ENCODE assay signal across 18 mouse cellular contexts in genomic region chr12:108579156-108579871, GRCm38 (mm10). TPM values are rescaled to one million over a fixed set of nuclear protein-coding genes. Genes with fewer than 3 reads are reported as not detected.
A peak's percentile ranks its signal among the peaks of the same experiment; 100 is the strongest.
DNase-seq lines count a peak whose midpoint lies in the region.
"Had no signal": no experiment of that assay in that cellular context is flagged by ENCODE, and none has a peak within 500 bp of the region (broad histone marks: within the 10 kb centered on the region; RNA-seq: fewer than 3 reads in every experiment).

No protein-coding gene starts in this region.

- WGBS in midbrain, embryonic 10.5 days, result 88% methylated on average over 7 of the region's 7 CpGs

- H3K4me3 ChIP-seq in midbrain, embryonic 10.5 days, result no peak overlapping the region
- H3K4me3 ChIP-seq: embryonic facial prominence, embryonic 10.5 days; forebrain, embryonic 13.5 days; gastrocnemius, adult 2 months had no signal

- peaks cover 61% of the 10 kb centered on the region for H3K36me3 ChIP-seq in midbrain, embryonic 10.5 days
- H3K36me3 ChIP-seq: G1E had no signal

- peak; percentile 62 for DNase-seq in left cerebral cortex, adult 11 months (ENCODE audit: low spot score)
- no peak for DNase-seq in left cerebral cortex, postnatal 10 days (ENCODE audit: extremely low spot score in 1 of 2, low spot score in 2 of 2)
- peak; percentile 52 for DNase-seq in Muller cell, postnatal 12 days (ENCODE audit: inconsistent ontology term)
- peak; percentile 12 to 29 for DNase-seq in adrenal gland, postnatal 36 days
- DNase-seq in left cerebral cortex, postnatal 36 days (ENCODE audit: low spot score in 2 of 2), result peak; percentile 51 to 76
- DNase-seq in liver, result no peak
- DNase-seq in midbrain, embryonic 10.5 days (ENCODE audit: low spot score), result no peak
- DNase-seq: cerebellum, postnatal 36 days; gastrocnemius, adult 2 months; heart, adult 18-20 months; kidney, adult 2 months; kidney, postnatal 25 days; lung, adult 2 months; lung, postnatal 36 days; spleen, adult 18-20 months had no signal

- intact Hi-C loops in left cerebral cortex, postnatal 10 days (cut with DNase I), result no loop called here
- intact Hi-C loops in left cerebral cortex, postnatal 36 days (cut with DNase I), result no loop called here

- H3K27ac ChIP-seq in midbrain, embryonic 10.5 days (replicated peaks), result no peak overlapping the region
- H3K27ac ChIP-seq: embryonic facial prominence, embryonic 10.5 days; forebrain, embryonic 13.5 days; gastrocnemius, adult 2 months had no signal

- H3K27me3 ChIP-seq in midbrain, embryonic 10.5 days (ENCODE audit: low read depth, poor library complexity, severe bottlenecking), result no peaks in the 10 kb centered on the region
- H3K27me3 ChIP-seq: forebrain, embryonic 13.5 days had no signal

- H3K4me1 ChIP-seq in midbrain, embryonic 10.5 days, result no peaks in the 10 kb centered on the region
- H3K4me1 ChIP-seq: forebrain, embryonic 13.5 days had no signal

- H3K9me3 ChIP-seq in midbrain, embryonic 10.5 days (replicated peaks), result no peaks in the 10 kb centered on the region
- H3K9me3 ChIP-seq: embryonic facial prominence, embryonic 10.5 days; forebrain, embryonic 13.5 days had no signal

RNA-seq across cellular contexts. Expression of gene Evl, which starts 24.8 kb away (rescaled TPM):
- total RNA-seq in left cerebral cortex, postnatal 10 days (2021), result 100 to 1,000 TPM; 407 to 409 TPM
- total RNA-seq in adrenal gland, postnatal 36 days (2021), result 10 to 100 TPM; 48.8 to 49.6 TPM
- 100 to 1,000 TPM; 261 to 264 TPM for total RNA-seq in left cerebral cortex, postnatal 36 days (2021)
- 57.7 and 75.0 TPM in 2 replicates for polyA plus RNA-seq in midbrain, embryonic 10.5 days (2016; fragmentation: Nextera tagmentation; extraction: Ambion mirVana)
- total RNA-seq: G1E had no signal
- polyA plus RNA-seq: G1E had no signal

Comparison
In these comparisons a context has a peak if more than half of its experiments do, and no peak if none do; other contexts are left out.
1. DNase-seq: peak in left cerebral cortex, adult 11 months (single experiment), Muller cell, postnatal 12 days (single experiment), adrenal gland, postnatal 36 days (2 of 2) and left cerebral cortex, postnatal 36 days (2 of 2); none in left cerebral cortex, postnatal 10 days (0 of 2), liver (single experiment) and midbrain, embryonic 10.5 days (single experiment).
2. RNA of gene Evl, which starts 24.8 kb away (total RNA-seq): 407 to 409 TPM in left cerebral cortex, postnatal 10 days and 261 to 264 TPM in left cerebral cortex, postnatal 36 days; 48.8 to 49.6 TPM in adrenal gland, postnatal 36 days; every median in the first group is over 4 times any median in the second.